In genomic region chr16:44703458-44703857, GRCm38 (mm10) we compare ENCODE assay signal across 12 mouse cellular contexts. TPM values are rescaled to one million over a fixed set of nuclear protein-coding genes. Genes with fewer than 3 reads are reported as not detected.
DNase-seq lines count a peak whose midpoint lies in the region; ATAC-seq and TF ChIP-seq lines count a peak whose summit lies in the region.
"Had no signal": no experiment of that assay in that cellular context is flagged by ENCODE, and none has a peak within 500 bp of the region (broad histone marks: within the 10 kb centered on the region; RNA-seq: fewer than 3 reads in every experiment).

No protein-coding gene starts in this region.

- no peaks in the 10 kb centered on the region for H3K9me3 ChIP-seq in forebrain, embryonic 10.5 days
- H3K9me3 ChIP-seq in forebrain, postnatal 0 days (ENCODE audit: low read length), result no peaks in the 10 kb centered on the region
- no peaks in the 10 kb centered on the region for H3K9me3 ChIP-seq in hindbrain, embryonic 15.5 days
- no peaks in the 10 kb centered on the region for H3K9me3 ChIP-seq in hindbrain, embryonic 12.5 days (replicated peaks)
- H3K9me3 ChIP-seq in embryonic facial prominence, embryonic 12.5 days, result no peaks in the 10 kb centered on the region
- no peaks in the 10 kb centered on the region for H3K9me3 ChIP-seq in limb, embryonic 13.5 days

- no peak for ATAC-seq in forebrain, postnatal 0 days
- ATAC-seq in hindbrain, embryonic 15.5 days (ENCODE audit: low FRiP score, low read depth), result no peak
- no peak for ATAC-seq in hindbrain, embryonic 12.5 days (ENCODE audit: low FRiP score)
- 0 out of 2 replicates have a peak, but pooled peaks have one; percentile 64 for ATAC-seq in embryonic facial prominence, embryonic 12.5 days (ENCODE audit: insufficient number of reproducible peaks, insufficient read depth, low FRiP score, low TSS enrichment)
- peak; percentile 88 for ATAC-seq in limb, embryonic 13.5 days (ENCODE audit: low FRiP score, low read depth)

- H3K9ac ChIP-seq in forebrain, postnatal 0 days, result no peak overlapping the region
- no peak overlapping the region for H3K9ac ChIP-seq in hindbrain, embryonic 15.5 days
- H3K9ac ChIP-seq in hindbrain, embryonic 12.5 days, result no peak overlapping the region
- H3K9ac ChIP-seq in embryonic facial prominence, embryonic 12.5 days, result no peak overlapping the region
- no peak overlapping the region for H3K9ac ChIP-seq in limb, embryonic 13.5 days

- WGBS in forebrain, embryonic 10.5 days, result 78% methylated on average over 4 of the region's 4 CpGs
- 39% methylated on average over 4 of the region's 4 CpGs for WGBS in forebrain, postnatal 0 days
- WGBS in hindbrain, embryonic 15.5 days, result 65% methylated on average over 4 of the region's 4 CpGs
- 54% methylated on average over 4 of the region's 4 CpGs for WGBS in hindbrain, embryonic 12.5 days
- 23% methylated on average over 4 of the region's 4 CpGs for WGBS in embryonic facial prominence, embryonic 12.5 days
- WGBS in limb, embryonic 13.5 days, result 23% methylated on average over 4 of the region's 4 CpGs

- DNase-seq in forebrain, embryonic 10.5 days (ENCODE audit: extremely low spot score, low spot score), result no peak
- DNase-seq in forebrain, postnatal 0 days, result no peak
- DNase-seq in layer of hippocampus, adult 18-20 months (ENCODE audit: low spot score in 2 of 2), result no peak
- DNase-seq in cerebellum, postnatal 4 days (ENCODE audit: low spot score in 2 of 2), result no peak
- DNase-seq: adrenal gland, postnatal 25 days; cerebellum, adult 18-20 months; kidney, adult 11 months; lung, postnatal 36 days had no signal

- H3K27me3 ChIP-seq in forebrain, embryonic 10.5 days (ENCODE audit: poor library complexity, severe bottlenecking), result no peaks in the 10 kb centered on the region
- H3K27me3 ChIP-seq in forebrain, postnatal 0 days (ENCODE audit: insufficient read depth, low read length), result no peaks in the 10 kb centered on the region
- H3K27me3 ChIP-seq in hindbrain, embryonic 15.5 days, result no peaks in the 10 kb centered on the region
- H3K27me3 ChIP-seq in hindbrain, embryonic 12.5 days, result no peaks in the 10 kb centered on the region
- no peaks in the 10 kb centered on the region for H3K27me3 ChIP-seq in embryonic facial prominence, embryonic 12.5 days
- H3K27me3 ChIP-seq in limb, embryonic 13.5 days, result no peaks in the 10 kb centered on the region

- H3K4me1 ChIP-seq in forebrain, embryonic 10.5 days, result peaks cover 13% of the 10 kb centered on the region; the same call in 1 of the 2 replicates
- H3K4me1 ChIP-seq in forebrain, postnatal 0 days (ENCODE audit: insufficient read depth), result no peaks in the 10 kb centered on the region
- 0 out of 2 replicates have a peak, but pooled peaks cover 3% of the 10 kb centered on the region for H3K4me1 ChIP-seq in hindbrain, embryonic 15.5 days (replicated peaks)
- H3K4me1 ChIP-seq in hindbrain, embryonic 12.5 days, result peaks cover 5% of the 10 kb centered on the region; the same call in 1 of the 2 replicates
- H3K4me1 ChIP-seq in embryonic facial prominence, embryonic 12.5 days, result peaks cover 27% of the 10 kb centered on the region
- peaks cover 32% of the 10 kb centered on the region for H3K4me1 ChIP-seq in limb, embryonic 13.5 days

- peak overlapping the region; percentile 67; the same call in 1 of the 2 replicates for H3K27ac ChIP-seq in forebrain, embryonic 10.5 days
- H3K27ac ChIP-seq in forebrain, postnatal 0 days (ENCODE audit: low read depth, low read length), result no peak overlapping the region
- peak overlapping the region; percentile 37; the same call in 1 of the 2 replicates for H3K27ac ChIP-seq in hindbrain, embryonic 15.5 days (replicated peaks)
- no peak overlapping the region for H3K27ac ChIP-seq in hindbrain, embryonic 12.5 days
- peak overlapping the region; percentile 91 for H3K27ac ChIP-seq in embryonic facial prominence, embryonic 12.5 days
- H3K27ac ChIP-seq in limb, embryonic 13.5 days, result peak overlapping the region; percentile 81

- H3K36me3 ChIP-seq in forebrain, embryonic 10.5 days (replicated peaks), result no peaks in the 10 kb centered on the region
- no peaks in the 10 kb centered on the region for H3K36me3 ChIP-seq in forebrain, postnatal 0 days (ENCODE audit: insufficient read depth)
- H3K36me3 ChIP-seq in hindbrain, embryonic 15.5 days, result no peaks in the 10 kb centered on the region
- no peaks in the 10 kb centered on the region for H3K36me3 ChIP-seq in hindbrain, embryonic 12.5 days
- no peaks in the 10 kb centered on the region for H3K36me3 ChIP-seq in embryonic facial prominence, embryonic 12.5 days
- no peaks in the 10 kb centered on the region for H3K36me3 ChIP-seq in limb, embryonic 13.5 days

- H3K4me3 ChIP-seq in forebrain, embryonic 10.5 days, result no peak overlapping the region
- no peak overlapping the region for H3K4me3 ChIP-seq in forebrain, postnatal 0 days (ENCODE audit: low read depth, low read length)
- no peak overlapping the region for H3K4me3 ChIP-seq in hindbrain, embryonic 15.5 days
- H3K4me3 ChIP-seq in hindbrain, embryonic 12.5 days, result no peak overlapping the region
- no peak overlapping the region for H3K4me3 ChIP-seq in embryonic facial prominence, embryonic 12.5 days
- H3K4me3 ChIP-seq in limb, embryonic 13.5 days, result no peak overlapping the region

- H3K4me2 ChIP-seq in forebrain, postnatal 0 days (ENCODE audit: low read depth), result no peak overlapping the region
- H3K4me2 ChIP-seq in hindbrain, embryonic 15.5 days, result no peak overlapping the region
- H3K4me2 ChIP-seq in hindbrain, embryonic 12.5 days (replicated peaks), result no peak overlapping the region
- no peak overlapping the region for H3K4me2 ChIP-seq in embryonic facial prominence, embryonic 12.5 days (replicated peaks)
- H3K4me2 ChIP-seq in limb, embryonic 13.5 days (replicated peaks), result peak overlapping the region; percentile 5; the same call in 1 of the 2 replicates

- TF ChIP-seq CTCF in forebrain, postnatal 0 days (IDR thresholded peaks at IDR 0.05; ENCODE audit: low read depth), result no peak

RNA-seq across cellular contexts. Expression of gene Nepro, which starts 20.6 kb away (rescaled TPM):
- 15.4 and 17.1 TPM in 2 replicates for polyA plus RNA-seq in forebrain, embryonic 10.5 days (2016; fragmentation: Nextera tagmentation; extraction: Ambion mirVana)
- 4.0 and 5.4 TPM in 2 replicates for total RNA-seq in forebrain, postnatal 0 days (2014; rRNA removed)
- polyA plus RNA-seq in forebrain, postnatal 0 days (2015; fragmentation: Nextera tagmentation; extraction: Ambion mirVana), result 1.7 and 2.2 TPM in 2 replicates
- polyA plus RNA-seq in hindbrain, embryonic 15.5 days (2015; fragmentation: Nextera tagmentation; extraction: Ambion mirVana), result 4.3 and 4.4 TPM in 2 replicates
- 9.4 and 9.9 TPM in 2 replicates for polyA plus RNA-seq in hindbrain, embryonic 12.5 days (2016; fragmentation: Nextera tagmentation; extraction: Ambion mirVana)
- 12.6 and 12.9 TPM in 2 replicates for polyA plus RNA-seq in embryonic facial prominence, embryonic 12.5 days (2016; fragmentation: Nextera tagmentation; extraction: Ambion mirVana)
- 10.2 and 11.0 TPM in 2 replicates for polyA plus RNA-seq in limb, embryonic 13.5 days (2015; fragmentation: Nextera tagmentation; extraction: Ambion mirVana)
- 1 to 10 TPM; 5.5 to 5.8 TPM for total RNA-seq in layer of hippocampus, adult 18-20 months (2021)

RNA-seq across cellular contexts. Expression of gene Gtpbp8, which starts 42.7 kb away (rescaled TPM):
- 31.9 and 32.4 TPM in 2 replicates for polyA plus RNA-seq in forebrain, embryonic 10.5 days (2016; fragmentation: Nextera tagmentation; extraction: Ambion mirVana)
- 28.6 and 45.3 TPM in 2 replicates for total RNA-seq in forebrain, postnatal 0 days (2014; rRNA removed)
- 26.9 and 32.0 TPM in 2 replicates for polyA plus RNA-seq in forebrain, postnatal 0 days (2015; fragmentation: Nextera tagmentation; extraction: Ambion mirVana)
- polyA plus RNA-seq in hindbrain, embryonic 15.5 days (2015; fragmentation: Nextera tagmentation; extraction: Ambion mirVana), result 38.2 and 38.6 TPM in 2 replicates
- 34.3 and 37.9 TPM in 2 replicates for polyA plus RNA-seq in hindbrain, embryonic 12.5 days (2016; fragmentation: Nextera tagmentation; extraction: Ambion mirVana)
- 28.0 and 33.5 TPM in 2 replicates for polyA plus RNA-seq in embryonic facial prominence, embryonic 12.5 days (2016; fragmentation: Nextera tagmentation; extraction: Ambion mirVana)
- 28.4 and 28.6 TPM in 2 replicates for polyA plus RNA-seq in limb, embryonic 13.5 days (2015; fragmentation: Nextera tagmentation; extraction: Ambion mirVana)
- total RNA-seq in layer of hippocampus, adult 18-20 months (2021), result 10 to 100 TPM; 23.3 to 25.9 TPM

Comparison
In these comparisons a context has a peak if more than half of its experiments do, and no peak if none do; other contexts are left out.
1. H3K27ac ChIP-seq: peak in forebrain, embryonic 10.5 days (single experiment), hindbrain, embryonic 15.5 days (single experiment), embryonic facial prominence, embryonic 12.5 days (single experiment) and limb, embryonic 13.5 days (single experiment); none in forebrain, postnatal 0 days (single experiment) and hindbrain, embryonic 12.5 days (single experiment).
2. ATAC-seq: peak in embryonic facial prominence, embryonic 12.5 days (single experiment) and limb, embryonic 13.5 days (single experiment); none in forebrain, postnatal 0 days (single experiment), hindbrain, embryonic 15.5 days (single experiment) and hindbrain, embryonic 12.5 days (single experiment).